Mouse (Mus musculus): ENCODE results near the gene Oas1h. TPM values are rescaled to one million over a fixed set of nuclear protein-coding genes. Genes with fewer than 3 reads are reported as not detected.

Gene Oas1h
- polyA plus RNA-seq, 1 experiment, result not detected

DNA sequence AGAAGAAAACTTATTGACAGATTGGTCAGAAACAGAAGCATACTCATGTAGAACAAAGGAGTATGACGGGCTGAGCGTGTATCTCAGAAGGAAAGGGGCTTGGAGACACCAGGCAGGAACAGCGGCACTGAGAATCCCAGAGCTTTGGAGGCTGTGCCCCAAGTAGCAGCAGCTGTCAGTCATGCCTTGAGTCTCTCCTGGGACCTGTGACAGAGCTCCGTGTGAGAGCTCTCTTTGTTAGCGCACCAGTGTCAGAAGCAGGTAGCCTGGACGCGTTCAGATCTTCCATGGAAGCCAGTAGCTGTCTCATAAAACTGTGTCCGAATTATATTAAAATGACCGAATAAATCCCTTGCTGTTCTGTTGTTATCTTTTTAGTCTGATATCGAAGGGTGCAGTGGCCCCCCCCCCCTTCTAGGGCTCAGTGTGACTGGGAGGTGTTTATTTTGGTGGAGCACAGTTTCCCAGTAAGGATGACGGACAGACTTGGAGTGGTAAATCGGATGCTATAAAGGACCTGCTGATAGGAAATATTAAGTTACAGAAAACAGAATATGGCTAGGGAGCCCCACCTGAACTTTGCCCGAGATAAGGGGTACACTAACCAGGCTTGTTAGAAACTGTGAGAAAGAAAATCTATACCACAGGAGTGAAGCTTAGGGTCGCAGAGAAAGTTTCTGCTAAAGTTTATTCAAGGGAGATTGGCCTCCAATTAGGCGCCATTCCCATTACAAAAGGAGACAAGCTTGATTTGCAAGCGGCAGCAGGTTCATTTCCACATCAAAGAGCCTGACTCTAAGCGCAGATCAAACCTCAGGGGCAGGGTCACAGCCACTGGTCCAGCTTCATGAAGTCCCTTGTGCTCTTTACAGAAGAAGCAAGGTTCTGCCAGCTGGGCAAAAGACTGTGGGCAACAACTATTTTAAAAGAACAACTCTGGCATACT, 27.6 kb upstream of the Oas1h start:
- 28% methylated on average over 17 of the region's 17 CpGs for WGBS
- Histone ChIP-seq H3K36me3 (ENCODE audit: control insufficient read depth, insufficient read depth, low read length) (no peaks in the 10 kb centered on the region), H3K4me1 (ENCODE audit: control insufficient read depth, insufficient read depth, insufficient read length) (no peaks in the 10 kb centered on the region), H3K27me3 (ENCODE audit: control insufficient read depth, insufficient read depth, low read length) (peaks cover 3% of the 10 kb centered on the region; the same call in 1 of the 2 replicates), H3K27ac (ENCODE audit: insufficient read depth, low read length) (no peak overlapping the region), H3K4me3 (ENCODE audit: extremely low read depth, insufficient read depth, insufficient read length) (no peak overlapping the region)
- no peak for DNase-seq (ENCODE audit: low read depth in 1 of 2, low spot score in 2 of 2)
- TF ChIP-seq POLR2A (IDR thresholded peaks at IDR 0.05; ENCODE audit: low read depth, low read length), result no peak
- TF ChIP-seq CTCF (IDR thresholded peaks at IDR 0.05; ENCODE audit: extremely low read depth, insufficient read depth, insufficient read length, insufficient replicate concordance), result no peak

GRCm38 (mm10) chr5:120836731-120837585, 24.3 kb upstream of the Oas1h start:
- Histone ChIP-seq H3K36me3 (ENCODE audit: control insufficient read depth, insufficient read depth, low read length) (no peaks in the 10 kb centered on the region), H3K4me3 (ENCODE audit: extremely low read depth, insufficient read depth, insufficient read length) (no peak overlapping the region), H3K27me3 (ENCODE audit: control insufficient read depth, insufficient read depth, low read length) (peaks cover 3% of the 10 kb centered on the region; the same call in 1 of the 2 replicates), H3K27ac (ENCODE audit: insufficient read depth, low read length) (no peak overlapping the region), H3K4me1 (ENCODE audit: control insufficient read depth, insufficient read depth, insufficient read length) (no peaks in the 10 kb centered on the region)
- TF ChIP-seq CTCF (IDR thresholded peaks at IDR 0.05; ENCODE audit: extremely low read depth, insufficient read depth, insufficient read length, insufficient replicate concordance), result peak; percentile 40; the same call in 1 of the 2 replicates
- no peak for TF ChIP-seq POLR2A (IDR thresholded peaks at IDR 0.05; ENCODE audit: low read depth, low read length)
- WGBS, result 12% methylated on average over 8 of the region's 8 CpGs
- DNase-seq (ENCODE audit: low read depth in 1 of 2, low spot score in 2 of 2), result peak; percentile 23 to 43

- TF ChIP-seq POLR2A (IDR thresholded peaks at IDR 0.05; ENCODE audit: low read depth, low read length), result no peak
- no peak for TF ChIP-seq CTCF (IDR thresholded peaks at IDR 0.05; ENCODE audit: extremely low read depth, insufficient read depth, insufficient read length, insufficient replicate concordance)
- Histone ChIP-seq H3K27ac (ENCODE audit: insufficient read depth, low read length) (no peak overlapping the region), H3K4me1 (ENCODE audit: control insufficient read depth, insufficient read depth, insufficient read length) (no peaks in the 10 kb centered on the region), H3K4me3 (ENCODE audit: extremely low read depth, insufficient read depth, insufficient read length) (no peak overlapping the region), H3K27me3 (ENCODE audit: control insufficient read depth, insufficient read depth, low read length) (no peaks in the 10 kb centered on the region), H3K36me3 (ENCODE audit: control insufficient read depth, insufficient read depth, low read length) (no peaks in the 10 kb centered on the region)
- DNase-seq (ENCODE audit: low read depth in 1 of 2, low spot score in 2 of 2), result no peak
- 48% methylated on average over 3 of the region's 3 CpGs for WGBS
Observed at GRCm38 (mm10) chr5:120844713-120845112, 16.5 kb upstream of the Oas1h start.

- no peak within 1 kb of the TSS for H3K27ac ChIP-seq (ENCODE audit: insufficient read depth, low read length)
- no peak for DNase-seq (ENCODE audit: low read depth in 1 of 2, low spot score in 2 of 2)
- TF ChIP-seq CTCF (IDR thresholded peaks at IDR 0.05; ENCODE audit: extremely low read depth, insufficient read depth, insufficient read length, insufficient replicate concordance) (no peak), POLR2A (IDR thresholded peaks at IDR 0.05; ENCODE audit: low read depth, low read length) (no peak)
- 57% methylated on average over 4 of the region's 4 CpGs for WGBS
- no peak within 1 kb of the TSS for H3K4me3 ChIP-seq (ENCODE audit: extremely low read depth, insufficient read depth, insufficient read length)
- H3K27me3 ChIP-seq (ENCODE audit: control insufficient read depth, insufficient read depth, low read length), result no peaks in the 10 kb centered on the region
- no peaks in the 10 kb centered on the region for H3K4me1 ChIP-seq (ENCODE audit: control insufficient read depth, insufficient read depth, insufficient read length)
- no peaks in the 10 kb centered on the region for H3K36me3 ChIP-seq (ENCODE audit: control insufficient read depth, insufficient read depth, low read length)
Observed at GRCm38 (mm10) chr5:120847067-120847466, 14.2 kb upstream of the Oas1h start, which contains the start of gene Oas1f. TSS of gene Oas1f (plus strand) at chr5:120847367.

DNA sequence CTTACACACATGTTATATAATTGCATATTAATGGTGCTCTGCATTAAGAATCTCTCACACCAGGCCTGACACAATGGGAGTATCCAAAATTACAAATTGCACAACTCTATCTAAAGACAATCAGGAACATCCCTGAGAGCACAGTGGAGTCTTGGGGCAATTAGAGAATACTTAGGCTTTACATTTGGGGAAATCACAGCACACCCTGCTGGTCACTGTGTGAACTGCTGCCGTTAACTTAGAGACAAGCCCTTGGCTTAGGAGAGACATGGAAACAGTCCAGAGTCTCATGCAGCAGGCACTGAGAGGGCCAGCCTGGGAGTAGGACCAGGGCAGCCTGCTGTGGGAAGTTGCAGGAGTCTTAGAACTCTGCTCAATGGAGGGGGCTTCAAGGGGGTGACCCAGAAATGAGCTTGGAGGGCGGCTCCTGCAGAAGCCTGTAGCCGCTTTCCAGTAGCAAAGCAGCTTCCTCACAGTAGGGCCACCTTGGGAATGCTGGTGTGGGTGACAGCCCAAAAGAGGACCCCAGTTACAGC, 11.6 kb upstream of the Oas1h start:
- Histone ChIP-seq H3K36me3 (ENCODE audit: control insufficient read depth, insufficient read depth, low read length) (no peaks in the 10 kb centered on the region), H3K27ac (ENCODE audit: insufficient read depth, low read length) (no peak overlapping the region), H3K4me1 (ENCODE audit: control insufficient read depth, insufficient read depth, insufficient read length) (no peaks in the 10 kb centered on the region), H3K27me3 (ENCODE audit: control insufficient read depth, insufficient read depth, low read length) (no peaks in the 10 kb centered on the region), H3K4me3 (ENCODE audit: extremely low read depth, insufficient read depth, insufficient read length) (no peak overlapping the region)
- DNase-seq (ENCODE audit: low read depth in 1 of 2, low spot score in 2 of 2), result peak; percentile 7 to 33
- TF ChIP-seq POLR2A (IDR thresholded peaks at IDR 0.05; ENCODE audit: low read depth, low read length) (no peak), CTCF (IDR thresholded peaks at IDR 0.05; ENCODE audit: extremely low read depth, insufficient read depth, insufficient read length, insufficient replicate concordance) (peak; percentile 42; the same call in 1 of the 2 replicates)
- 52% methylated on average over 3 of the region's 3 CpGs for WGBS

- no peaks in the 10 kb centered on the region for H3K27me3 ChIP-seq (ENCODE audit: control insufficient read depth, insufficient read depth, low read length)
- TF ChIP-seq CTCF (IDR thresholded peaks at IDR 0.05; ENCODE audit: extremely low read depth, insufficient read depth, insufficient read length, insufficient replicate concordance) (no peak), POLR2A (IDR thresholded peaks at IDR 0.05; ENCODE audit: low read depth, low read length) (no peak)
- 81% methylated on average over 2 of the region's 2 CpGs for WGBS
- no peaks in the 10 kb centered on the region for H3K4me1 ChIP-seq (ENCODE audit: control insufficient read depth, insufficient read depth, insufficient read length)
- no peak overlapping the region for H3K27ac ChIP-seq (ENCODE audit: insufficient read depth, low read length)
- H3K36me3 ChIP-seq (ENCODE audit: control insufficient read depth, insufficient read depth, low read length), result no peaks in the 10 kb centered on the region
- no peak overlapping the region for H3K4me3 ChIP-seq (ENCODE audit: extremely low read depth, insufficient read depth, insufficient read length)
- no peak for DNase-seq (ENCODE audit: low read depth in 1 of 2, low spot score in 2 of 2)
Observed at GRCm38 (mm10) chr5:120859241-120859640, 2.0 kb upstream of the Oas1h start.

Data from spleen, adult 2 months (tissue).